Mouse (Mus musculus) myocyte (in vitro differentiated cells): ENCODE data around the gene Prrt4. TPM values are rescaled to one million over a fixed set of nuclear protein-coding genes. Genes with fewer than 3 reads are reported as not detected.

Experiments
- H3K27me3 ChIP-seq: one replicate; pipeline ENCODE4 v1.6.1; 2011; ENCODE audit not compliant: control insufficient read depth, insufficient read depth, insufficient read length
- H3K36me3 ChIP-seq: one replicate; pipeline ENCODE4 v1.6.1; 2011; ENCODE audit not compliant: control insufficient read depth, insufficient read depth
- H3K4me2 ChIP-seq: one replicate; pipeline ENCODE4 v1.6.1; 2011; ENCODE audit warnings: low read depth, control low read depth
- H3K4me3 ChIP-seq: one replicate; pipeline ENCODE4 v1.5.1; 2011; ENCODE audit warnings: mild to moderate bottlenecking, control low read depth, moderate library complexity
- H3K79me2 ChIP-seq: one replicate; pipeline ENCODE4 v1.6.1; 2011; ENCODE audit not compliant: control insufficient read depth, insufficient read depth
- H3ac ChIP-seq: one replicate; pipeline ENCODE4 v1.6.1; 2011; ENCODE audit not compliant: control insufficient read depth, insufficient read length
- CEBPB ChIP-seq: IDR thresholded peaks from 2 replicates; pipeline ENCODE4 v1.6.1; 2011; ENCODE audit warnings: mild to moderate bottlenecking, moderate library complexity; ENCODE audit not compliant: poor library complexity, insufficient read depth, severe bottlenecking
- E2F4 ChIP-seq: IDR thresholded peaks from one replicate; pipeline ENCODE4 v1.6.1; 2011; ENCODE audit warnings: mild to moderate bottlenecking, control low read depth, moderate library complexity; ENCODE audit not compliant: insufficient read depth
- MAX ChIP-seq: IDR thresholded peaks from one replicate; pipeline ENCODE4 v1.6.1; 2011; ENCODE audit warnings: low read depth, mild to moderate bottlenecking, control low read depth
- MYOD1 ChIP-seq, 3 experiments: IDR thresholded peaks; one replicate each; pipeline ENCODE4 v1.6.1; 2011; ENCODE audit warnings: control low read depth in 2 of 3, low read depth in 2 of 3, mild to moderate bottlenecking in 2 of 3, moderate library complexity in 1 of 3; ENCODE audit not compliant: insufficient read length in 2 of 3, control insufficient read depth in 1 of 3
- MYOG ChIP-seq, 3 experiments: IDR thresholded peaks; one replicate each; pipeline ENCODE4 v1.6.1; 2011; ENCODE audit warnings: control low read depth in 2 of 3, low read depth in 2 of 3, mild to moderate bottlenecking in 2 of 3; ENCODE audit not compliant: insufficient read length in 2 of 3, control insufficient read depth in 1 of 3, insufficient read depth in 1 of 3
- POLR2A ChIP-seq: IDR thresholded peaks from one replicate; pipeline ENCODE4 v1.6.1; 2011; ENCODE audit warnings: low read depth, mild to moderate bottlenecking, control low read depth, moderate library complexity; ENCODE audit not compliant: insufficient read length
- POLR2AphosphoS2 ChIP-seq: IDR thresholded peaks from one replicate; pipeline ENCODE4 v1.6.1; 2011; ENCODE audit warnings: low read depth, control low read depth; ENCODE audit not compliant: insufficient read length
- REST ChIP-seq: IDR thresholded peaks from one replicate; pipeline ENCODE4 v1.6.1; 2011; ENCODE audit warnings: mild to moderate bottlenecking, control low read depth, moderate library complexity; ENCODE audit not compliant: insufficient read depth, insufficient read length
- SRF ChIP-seq: IDR thresholded peaks from one replicate; pipeline ENCODE4 v1.6.1; 2011; ENCODE audit warnings: low read depth; ENCODE audit not compliant: control insufficient read depth, insufficient read length
- TCF12 ChIP-seq: IDR thresholded peaks from one replicate; pipeline ENCODE4 v1.6.1; 2011; ENCODE audit warnings: mild to moderate bottlenecking, control low read depth; ENCODE audit not compliant: poor library complexity, insufficient read depth, severe bottlenecking
- TCF3 ChIP-seq: IDR thresholded peaks from one replicate; pipeline ENCODE4 v1.6.1; 2011; ENCODE audit warnings: low read depth, control low read depth; ENCODE audit not compliant: insufficient read length
- USF1 ChIP-seq: IDR thresholded peaks from one replicate; pipeline ENCODE4 v1.6.1; 2011; ENCODE audit warnings: low read depth, mild to moderate bottlenecking, control low read depth, moderate library complexity
- polyA plus RNA-seq: library from polyadenylated mRNA; unstranded; fragments of >200 nt; fragmentation: generic; extraction: Trizol; gene quantifications from one replicate; pipeline ENCODE4 v1.2.1, GENCODE M21; 2012; ENCODE audit warnings: missing spikeins

Prrt4 gene
- polyA plus RNA-seq, 1 experiment: 0.37 TPM

DNA sequence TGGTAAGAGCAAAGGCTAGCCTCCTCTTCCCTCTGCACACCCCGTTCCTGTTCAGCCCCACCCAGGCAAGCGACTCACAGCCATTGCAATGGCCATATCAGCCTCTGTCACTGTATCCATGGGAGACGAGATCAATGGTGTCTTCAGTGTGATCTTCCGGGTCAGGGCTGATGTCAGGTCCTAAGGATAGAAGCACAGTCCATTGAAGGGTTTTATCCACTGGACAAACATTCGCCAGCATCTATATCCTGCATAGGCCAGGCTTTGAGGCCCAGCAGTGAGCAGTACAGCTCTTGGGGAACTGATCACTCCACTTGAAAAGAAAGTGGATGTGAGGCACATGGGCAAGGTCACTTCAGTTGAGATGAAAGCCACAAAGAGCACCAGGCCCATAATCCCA is 27.6 kb upstream of the Prrt4 start:
- Histone ChIP-seq H3K27me3 (no peaks in the 10 kb centered on the region), H3K4me3 (no peak overlapping the region), H3ac (no peak overlapping the region), H3K36me3 (peaks cover 7% of the 10 kb centered on the region), H3K4me2 (no peak overlapping the region), H3K79me2 (no peaks in the 10 kb centered on the region)
- TF ChIP-seq CEBPB (no peak), TCF12 (no peak), POLR2AphosphoS2 (no peak), REST (no peak), MYOG (IDR thresholded peaks at IDR 0.05; ENCODE audit: control insufficient read depth in 1 of 3, insufficient read depth in 1 of 3, insufficient read length in 2 of 3, low read depth in 2 of 3) (no peak), POLR2A (no peak), USF1 (no peak), SRF (no peak), E2F4 (no peak), MAX (no peak), MYOD1 (IDR thresholded peaks at IDR 0.05; ENCODE audit: control insufficient read depth in 1 of 3, insufficient read length in 2 of 3, low read depth in 2 of 3) (no peak), TCF3 (no peak)

DNA sequence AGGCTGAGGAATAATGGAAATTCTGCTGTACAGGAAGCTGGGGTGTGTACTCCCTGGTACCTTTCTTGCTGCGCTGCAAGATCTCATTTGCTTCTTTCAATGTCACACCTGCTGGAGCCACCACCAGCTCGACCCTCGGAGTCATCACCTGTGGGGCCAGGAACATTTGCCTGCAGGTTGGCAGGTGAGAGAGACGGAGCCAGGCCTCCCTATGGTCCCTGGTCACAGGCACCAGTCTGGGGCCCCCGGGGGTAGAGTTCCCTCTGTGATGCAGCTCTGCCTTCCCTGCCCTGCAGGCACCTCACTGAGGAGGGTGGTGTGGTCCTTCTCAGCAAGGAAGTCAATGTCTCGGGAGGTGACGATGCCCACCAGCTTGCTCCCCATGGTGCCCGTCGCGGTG is 26.6 kb upstream of the Prrt4 start:
- Histone ChIP-seq H3ac (no peak overlapping the region), H3K27me3 (no peaks in the 10 kb centered on the region), H3K4me3 (no peak overlapping the region), H3K4me2 (no peak overlapping the region), H3K79me2 (no peaks in the 10 kb centered on the region), H3K36me3 (peaks cover 7% of the 10 kb centered on the region)
- no peak for TF ChIP-seq MYOG (IDR thresholded peaks at IDR 0.05; ENCODE audit: control insufficient read depth in 1 of 3, insufficient read depth in 1 of 3, insufficient read length in 2 of 3, low read depth in 2 of 3)
- TF ChIP-seq MYOD1 (IDR thresholded peaks at IDR 0.05; ENCODE audit: control insufficient read depth in 1 of 3, insufficient read length in 2 of 3, low read depth in 2 of 3): no peak
- TF ChIP-seq E2F4: no peak
- no peak for TF ChIP-seq REST
- no peak for TF ChIP-seq POLR2AphosphoS2
- no peak for TF ChIP-seq MAX
- no peak for TF ChIP-seq TCF3
- TF ChIP-seq CEBPB: no peak
- TF ChIP-seq SRF: no peak
- no peak for TF ChIP-seq TCF12
- TF ChIP-seq POLR2A: no peak
- no peak for TF ChIP-seq USF1

DNA sequence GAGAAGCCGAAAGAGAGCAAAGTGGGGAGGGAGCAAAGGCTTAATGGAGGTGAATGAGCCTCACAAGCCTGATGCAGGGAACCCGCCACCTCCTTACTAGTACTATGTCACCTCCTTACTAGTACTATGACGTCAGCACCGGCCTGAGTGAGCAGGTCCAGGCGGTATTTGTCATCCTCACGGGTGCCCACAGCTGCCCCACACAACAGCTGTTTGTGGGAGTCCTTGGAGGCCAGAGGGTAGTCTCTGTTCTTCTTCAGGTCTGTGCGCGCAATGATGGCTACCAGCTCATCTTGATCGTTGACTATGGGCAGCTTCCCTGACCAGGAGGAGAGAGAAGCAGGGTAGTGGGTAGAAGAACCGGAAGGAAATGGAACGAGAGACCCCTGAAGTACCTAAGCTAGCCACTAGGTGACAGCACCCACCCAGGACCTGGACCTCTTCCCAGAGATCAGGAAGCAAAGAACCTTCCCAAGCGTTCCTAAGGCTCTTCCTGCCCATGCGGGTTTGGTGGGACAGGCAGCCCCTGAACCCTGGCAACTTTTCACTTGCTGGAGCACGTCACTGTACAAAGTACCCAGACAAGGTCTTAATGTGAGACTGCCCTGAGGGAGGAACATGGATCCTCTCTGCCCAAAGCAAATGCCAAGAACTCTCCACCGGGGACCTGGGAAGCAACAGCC is 25.7 kb upstream of the Prrt4 start:
- no peaks in the 10 kb centered on the region for H3K27me3 ChIP-seq
- peak; percentile 87 to 96 (median 90) for TF ChIP-seq MYOG (IDR thresholded peaks at IDR 0.05; ENCODE audit: control insufficient read depth in 1 of 3, insufficient read depth in 1 of 3, insufficient read length in 2 of 3, low read depth in 2 of 3)
- peak; percentile 55 for TF ChIP-seq TCF3
- no peak for TF ChIP-seq REST
- peak in 2 of 3 experiments; percentile 90 to 96 for TF ChIP-seq MYOD1 (IDR thresholded peaks at IDR 0.05; ENCODE audit: control insufficient read depth in 1 of 3, insufficient read length in 2 of 3, low read depth in 2 of 3)
- TF ChIP-seq POLR2AphosphoS2: no peak
- no peak for TF ChIP-seq SRF
- TF ChIP-seq USF1: no peak
- TF ChIP-seq POLR2A: no peak
- no peak for TF ChIP-seq E2F4
- TF ChIP-seq TCF12: peak; percentile 49
- no peaks in the 10 kb centered on the region for H3K79me2 ChIP-seq
- H3ac ChIP-seq: no peak overlapping the region
- H3K36me3 ChIP-seq: peaks cover 7% of the 10 kb centered on the region
- no peak overlapping the region for H3K4me3 ChIP-seq
- H3K4me2 ChIP-seq: peak overlapping the region; percentile 36

- Histone ChIP-seq H3K27me3 (no peaks in the 10 kb centered on the region), H3K4me3 (no peak overlapping the region), H3K36me3 (peaks cover 7% of the 10 kb centered on the region), H3K4me2 (no peak overlapping the region), H3ac (no peak overlapping the region), H3K79me2 (no peaks in the 10 kb centered on the region)
- TF ChIP-seq REST: no peak
- no peak for TF ChIP-seq MYOD1 (IDR thresholded peaks at IDR 0.05; ENCODE audit: control insufficient read depth in 1 of 3, insufficient read length in 2 of 3, low read depth in 2 of 3)
- TF ChIP-seq MAX: no peak
- no peak for TF ChIP-seq MYOG (IDR thresholded peaks at IDR 0.05; ENCODE audit: control insufficient read depth in 1 of 3, insufficient read depth in 1 of 3, insufficient read length in 2 of 3, low read depth in 2 of 3)
- no peak for TF ChIP-seq SRF
- no peak for TF ChIP-seq POLR2AphosphoS2
- no peak for TF ChIP-seq TCF3
- TF ChIP-seq POLR2A: no peak
- no peak for TF ChIP-seq TCF12
- TF ChIP-seq E2F4: no peak
- TF ChIP-seq USF1: no peak
- TF ChIP-seq CEBPB: no peak
Observed at GRCm38 (mm10) chr6:29203861-29204585, 24.6 kb upstream of the Prrt4 start.
